Mouse (Mus musculus) stomach, embryonic 16.5 days (tissue): Measurements from ENCODE around the gene Lypd6b. TPM values are rescaled to one million over a fixed set of nuclear protein-coding genes. Genes with fewer than 3 reads are reported as not detected.
A peak's percentile ranks its signal among the peaks of the same experiment; 100 is the strongest.

Source experiments
- ATAC-seq: fragments of 200-750 bp; cut with Nextera tagmentation; 2 replicates; pipeline ENCODE4 v1.8.0; 2017; ENCODE audit warnings: moderate number of reproducible peaks, moderate TSS enrichment; ENCODE audit not compliant: insufficient read depth, low FRiP score
- H3K27ac ChIP-seq: fragments of 300-500 bp; sonication (generic); 2 replicates; pipeline ENCODE4 v1.5.1; 2014; ENCODE audit warnings: low read length
- H3K27me3 ChIP-seq: fragments of 300-500 bp; sonication (generic); 2 replicates; pipeline ENCODE4 v1.6.1; 2014; ENCODE audit warnings: low read length, control low read depth, mixed read lengths; ENCODE audit not compliant: control insufficient read depth, insufficient read depth
- H3K36me3 ChIP-seq: fragments of 300-500 bp; sonication (generic); 2 replicates; pipeline ENCODE4 v1.6.1; 2014; ENCODE audit warnings: low read length; ENCODE audit not compliant: control insufficient read depth, insufficient read depth
- H3K4me1 ChIP-seq: fragments of 300-500 bp; sonication (generic); 2 replicates; pipeline ENCODE4 v1.6.1; 2014; ENCODE audit warnings: low read length, control low read depth, mixed read lengths; ENCODE audit not compliant: control insufficient read depth, insufficient read depth
- H3K4me2 ChIP-seq: fragments of 300-500 bp; sonication (generic); 2 replicates; pipeline ENCODE4 v1.6.1; 2014; ENCODE audit warnings: low read depth, low read length, mixed read lengths
- H3K4me3 ChIP-seq: fragments of 300-500 bp; sonication (generic); replicated peaks from 2 replicates; pipeline ENCODE4 v1.5.1; 2014; ENCODE audit warnings: mild to moderate bottlenecking, low read length
- H3K9ac ChIP-seq: fragments of 300-500 bp; sonication (generic); 2 replicates; pipeline ENCODE4 v1.6.1; 2014; ENCODE audit warnings: low read length
- H3K9me3 ChIP-seq: fragments of 300-500 bp; sonication (generic); replicated peaks from 2 replicates; pipeline ENCODE4 v1.6.1; 2016; ENCODE audit warnings: low read length, control low read depth; ENCODE audit not compliant: control insufficient read depth
- WGBS: fragments of 180-500 bp; shearing (Covaris S2); extraction: QIAGEN DNeasy Blood & Tissue Kit; methylation state at CpG from one replicate; pipeline ENCODE4 v1.1.7; 2014; 5-methylcytosine and 5-hydroxymethylcytosine counted together
- polyA plus RNA-seq: library from polyadenylated mRNA; unstranded; fragments of >200 nt; fragmentation: Nextera tagmentation; extraction: Ambion mirVana; gene quantifications from 2 replicates; pipeline ENCODE4 v1.2.1, GENCODE M21; 2015

The Lypd6b gene
- polyA plus RNA-seq, 1 experiment from 2014 or later, result 20.8 TPM

GRCm38 (mm10) chr2:49811871-49812363, 24.4 kb downstream of the Lypd6b start:
- no peak overlapping the region for H3K4me3 ChIP-seq
- 22% methylated on average over 4 of the region's 4 CpGs for WGBS
- peak; percentile 22; the same call in 1 of the 2 replicates for ATAC-seq

GRCm38 (mm10) chr2:49813151-49813550, 25.7 kb downstream of the Lypd6b start:
- Histone ChIP-seq H3K4me2 (0 out of 2 replicates have a peak overlapping the region, but pooled peaks have one; percentile 6), H3K9me3 (no peaks in the 10 kb centered on the region), H3K4me1 (peaks cover 30% of the 10 kb centered on the region), H3K9ac (no peak overlapping the region), H3K36me3 (no peaks in the 10 kb centered on the region), H3K27ac (peak overlapping the region; percentile 69), H3K4me3 (no peak overlapping the region), H3K27me3 (no peaks in the 10 kb centered on the region)
- 50% methylated on average over 4 of the region's 4 CpGs for WGBS
- ATAC-seq, result no peak

More at GRCm38 (mm10) chr2:49811871-49812363, 24.4 kb downstream of the Lypd6b start:
- Histone ChIP-seq H3K9me3 (no peaks in the 10 kb centered on the region), H3K4me1 (peaks cover 26% of the 10 kb centered on the region), H3K27ac (peak overlapping the region; percentile 87), H3K4me2 (peak overlapping the region; percentile 22; the same call in 1 of the 2 replicates), H3K9ac (0 out of 2 replicates have a peak overlapping the region, but pooled peaks have one; percentile 14), H3K36me3 (no peaks in the 10 kb centered on the region), H3K27me3 (no peaks in the 10 kb centered on the region)

DNA sequence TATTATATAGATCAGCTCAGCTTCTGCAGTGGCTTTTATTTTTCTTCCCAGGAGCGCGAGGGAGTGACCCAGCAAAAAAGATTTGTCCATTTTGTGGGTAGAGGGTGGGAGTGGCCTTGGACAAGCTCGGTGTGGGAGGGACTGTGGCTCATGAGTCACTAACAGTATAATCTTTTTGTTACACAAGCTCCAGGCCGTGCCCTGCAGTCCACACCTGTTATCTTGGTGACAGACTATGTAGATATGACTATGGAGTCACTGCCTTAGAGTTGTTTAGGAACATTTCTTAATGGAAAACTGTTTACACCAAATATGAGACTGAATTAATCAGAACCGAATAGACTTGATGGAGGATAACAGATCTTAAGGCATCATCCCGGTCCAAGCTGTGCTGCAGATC, 26.5 kb downstream of the Lypd6b start:
- Histone ChIP-seq H3K9me3 (no peaks in the 10 kb centered on the region), H3K27ac (peak overlapping the region; percentile 81), H3K4me3 (no peak overlapping the region), H3K36me3 (no peaks in the 10 kb centered on the region), H3K4me2 (no peak overlapping the region), H3K27me3 (no peaks in the 10 kb centered on the region), H3K9ac (no peak overlapping the region), H3K4me1 (peaks cover 30% of the 10 kb centered on the region)
- peak; percentile 72; the same call in 1 of the 2 replicates for ATAC-seq
- WGBS, result 43% methylated on average over 6 of the region's 6 CpGs

DNA sequence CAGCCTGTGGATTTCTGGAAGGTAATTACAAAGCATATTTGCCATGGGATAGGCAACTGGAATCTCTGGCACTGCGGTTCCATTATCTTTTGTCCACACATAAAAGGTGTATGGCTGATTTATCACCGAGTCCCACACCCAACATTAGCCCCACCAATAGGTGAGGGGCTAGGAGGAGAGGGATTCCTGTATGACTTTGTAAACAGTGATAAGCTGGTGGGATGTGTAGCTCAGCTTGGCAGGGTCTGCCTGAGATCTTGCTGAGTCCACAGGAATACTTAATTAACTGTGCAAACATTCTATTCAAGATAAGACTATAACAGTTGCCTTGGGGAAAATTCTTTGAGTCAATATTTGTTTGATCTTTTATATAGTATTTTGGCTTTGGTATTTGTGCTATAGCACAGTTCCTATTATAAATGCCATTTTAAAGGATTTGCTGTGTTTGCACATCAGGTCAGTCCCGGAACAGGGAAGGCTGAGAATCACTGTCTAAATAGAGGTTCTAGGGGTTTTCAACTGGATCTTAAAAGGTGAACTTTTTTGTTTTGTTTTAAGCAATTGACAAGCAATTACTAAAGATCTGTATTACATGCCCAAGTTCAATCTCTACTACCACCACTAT, 28.3 kb downstream of the Lypd6b start:
- Histone ChIP-seq H3K9me3 (no peaks in the 10 kb centered on the region), H3K4me2 (no peak overlapping the region), H3K27me3 (no peaks in the 10 kb centered on the region), H3K4me3 (no peak overlapping the region), H3K27ac (peak overlapping the region; percentile 81), H3K9ac (no peak overlapping the region), H3K36me3 (no peaks in the 10 kb centered on the region), H3K4me1 (peaks cover 30% of the 10 kb centered on the region)
- 50% methylated on average over 3 of the region's 3 CpGs for WGBS
- ATAC-seq, result peak; percentile 90

DNA sequence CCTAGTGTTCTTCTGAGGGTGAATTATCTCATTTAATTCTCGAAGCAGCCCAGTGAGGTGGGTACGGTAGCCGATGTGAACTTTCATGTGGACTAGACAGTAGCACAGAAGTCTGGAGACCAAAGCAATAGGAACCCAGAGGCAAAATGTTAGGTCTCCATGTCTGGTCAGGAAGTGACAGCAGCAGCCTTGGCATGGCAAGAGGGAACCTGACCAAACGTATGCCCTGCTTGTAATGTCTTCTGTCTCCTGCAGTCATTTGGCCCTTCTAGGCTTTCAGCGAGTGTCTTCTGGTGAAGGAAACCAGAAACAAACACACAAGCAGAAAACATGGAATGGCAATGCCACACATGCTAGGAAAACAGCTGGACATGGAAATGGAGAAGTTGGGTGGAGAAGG, 29.1 kb downstream of the Lypd6b start:
- WGBS, result 69% methylated on average over 5 of the region's 5 CpGs
- peak overlapping the region; percentile 81 for H3K27ac ChIP-seq
- H3K27me3 ChIP-seq, result no peaks in the 10 kb centered on the region
- H3K4me2 ChIP-seq, result no peak overlapping the region
- no peak overlapping the region for H3K9ac ChIP-seq
- H3K4me3 ChIP-seq, result no peak overlapping the region
- ATAC-seq, result no peak
- H3K9me3 ChIP-seq, result no peaks in the 10 kb centered on the region
- peaks cover 30% of the 10 kb centered on the region for H3K4me1 ChIP-seq
- H3K36me3 ChIP-seq, result no peaks in the 10 kb centered on the region

GRCm38 (mm10) chr2:49817151-49817550, 29.7 kb downstream of the Lypd6b start:
- WGBS, result 84% methylated on average over 3 of the region's 3 CpGs
- H3K9ac ChIP-seq, result no peak overlapping the region
- ATAC-seq, result no peak
- H3K9me3 ChIP-seq, result no peaks in the 10 kb centered on the region
- no peak overlapping the region for H3K4me3 ChIP-seq
- H3K27ac ChIP-seq, result peak overlapping the region; percentile 81; the same call in 1 of the 2 replicates
- H3K36me3 ChIP-seq, result no peaks in the 10 kb centered on the region
- no peaks in the 10 kb centered on the region for H3K27me3 ChIP-seq
- H3K4me1 ChIP-seq, result peaks cover 30% of the 10 kb centered on the region
- H3K4me2 ChIP-seq, result no peak overlapping the region

DNA sequence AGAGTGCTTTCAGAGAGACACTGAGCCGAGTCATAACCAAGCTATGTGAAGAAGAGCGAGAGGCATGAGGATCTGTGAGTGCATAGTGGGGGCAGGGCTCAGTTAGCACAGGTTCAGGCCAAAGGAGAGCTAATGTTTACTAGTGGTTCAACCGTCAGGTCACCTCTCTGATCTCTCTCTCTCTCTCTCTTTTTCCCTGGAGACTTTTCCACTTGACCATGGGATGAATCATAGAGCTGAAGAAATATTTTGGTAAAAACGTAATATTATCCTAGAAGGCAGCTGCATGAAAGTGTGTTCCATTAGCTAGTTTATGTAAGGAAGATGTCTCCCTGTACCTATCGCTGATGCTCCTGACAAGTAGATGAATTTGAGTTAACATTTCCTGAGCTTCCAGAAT, 30.6 kb downstream of the Lypd6b start:
- Histone ChIP-seq H3K9me3 (no peaks in the 10 kb centered on the region), H3K27me3 (no peaks in the 10 kb centered on the region), H3K9ac (no peak overlapping the region), H3K4me2 (no peak overlapping the region), H3K4me3 (no peak overlapping the region), H3K27ac (no peak overlapping the region), H3K36me3 (no peaks in the 10 kb centered on the region), H3K4me1 (peaks cover 26% of the 10 kb centered on the region)
- 57% methylated on average over 5 of the region's 5 CpGs for WGBS
- ATAC-seq, result no peak

- H3K9ac ChIP-seq, result no peak overlapping the region
- WGBS, result 51% methylated on average over 1 of the region's 1 CpGs
- ATAC-seq, result no peak
Observed at GRCm38 (mm10) chr2:49822312-49822711, 34.8 kb downstream of the Lypd6b start.

DNA sequence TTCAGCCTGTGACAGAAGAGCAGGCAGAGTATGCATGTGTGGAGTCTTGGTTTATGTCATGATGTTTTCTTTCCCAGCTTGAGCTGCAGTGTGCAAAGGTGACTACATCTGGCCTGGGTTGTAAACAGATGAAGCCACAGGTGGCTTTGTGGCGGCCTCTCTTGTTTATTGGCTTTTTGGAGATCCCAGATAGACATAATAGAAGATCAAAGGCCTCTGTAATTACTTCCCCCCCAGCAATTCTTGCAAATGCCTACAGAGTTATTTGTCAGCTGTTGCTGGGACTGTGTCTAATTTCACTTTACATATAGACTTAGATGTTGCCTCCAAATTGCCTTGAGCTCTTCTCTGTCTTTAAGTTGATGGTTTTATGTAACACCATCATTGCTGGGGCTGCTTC, 38.1 kb downstream of the Lypd6b start:
- H3K4me3 ChIP-seq, result no peak overlapping the region
- 41% methylated on average over 1 of the region's 1 CpGs for WGBS

More at GRCm38 (mm10) chr2:49822312-49822711, 34.8 kb downstream of the Lypd6b start:
- Histone ChIP-seq H3K36me3 (no peaks in the 10 kb centered on the region), H3K4me1 (peaks cover 3% of the 10 kb centered on the region; the same call in 1 of the 2 replicates), H3K27ac (no peak overlapping the region), H3K4me2 (no peak overlapping the region), H3K9me3 (no peaks in the 10 kb centered on the region), H3K27me3 (no peaks in the 10 kb centered on the region), H3K4me3 (no peak overlapping the region)

More for the DNA sequence above, 38.1 kb downstream of the Lypd6b start:
- no peaks in the 10 kb centered on the region for H3K9me3 ChIP-seq
- ATAC-seq, result no peak
- no peak overlapping the region for H3K9ac ChIP-seq
- no peaks in the 10 kb centered on the region for H3K36me3 ChIP-seq
- no peaks in the 10 kb centered on the region for H3K27me3 ChIP-seq
- peaks cover 2% of the 10 kb centered on the region; the same call in 1 of the 2 replicates for H3K4me1 ChIP-seq
- no peak overlapping the region for H3K27ac ChIP-seq
- H3K4me2 ChIP-seq, result no peak overlapping the region
